Mouse (Mus musculus) E14TG2a.4 (cell line): ENCODE measurements at regions not wholly inside any gene's neighbourhood (a gene's known extent, or its start where the extent isn't known, plus 50 kb on each side); places are given as distances from the start of the nearest gene placed in this dataset.

Source experiments
- H3K27me3 ChIP-seq: 2 replicates; pipeline ENCODE4 v1.6.1; 2014; ENCODE audit warnings: low read length, control low read depth; ENCODE audit not compliant: insufficient read depth
- H3K36me3 ChIP-seq: 2 replicates; pipeline ENCODE4 v1.6.1; 2014; ENCODE audit warnings: low read length, control low read depth; ENCODE audit not compliant: insufficient read depth
- H3K4me1 ChIP-seq: replicated peaks from 2 replicates; pipeline ENCODE4 v1.6.1; 2014; ENCODE audit warnings: low read depth, low read length, control low read depth
- H3K4me3 ChIP-seq: replicated peaks from 2 replicates; pipeline ENCODE4 v1.5.1; 2014; ENCODE audit warnings: mild to moderate bottlenecking, low read length
- H3K9me3 ChIP-seq: 2 replicates; pipeline ENCODE4 v1.6.1; 2014; ENCODE audit warnings: low read length, control low read depth
- CTCF ChIP-seq: conservative IDR thresholded peaks from 2 replicates; pipeline ENCODE4 v1.5.1; 2014; ENCODE audit warnings: low read length
- NANOG ChIP-seq: IDR thresholded peaks from 2 replicates; pipeline ENCODE4 v1.6.1; 2014; ENCODE audit warnings: borderline replicate concordance, low read length, mixed read lengths
- POU5F1 ChIP-seq: IDR thresholded peaks from 2 replicates; pipeline ENCODE4 v1.6.1; 2014; ENCODE audit warnings: low read length, borderline replicate concordance

- TF ChIP-seq NANOG (no peak), CTCF (peak; percentile 40), POU5F1 (no peak)
- Histone ChIP-seq H3K9me3 (no peaks in the 10 kb centered on the region), H3K4me1 (no peaks in the 10 kb centered on the region)
Observed at GRCm38 (mm10) chr15:27315964-27316745, 150.3 kb upstream of the Ank start.

GRCm38 (mm10) chr15:27316746-27317129 is 149.7 kb upstream of the Ank start:
- H3K4me1 ChIP-seq, result no peaks in the 10 kb centered on the region
- H3K9me3 ChIP-seq, result no peaks in the 10 kb centered on the region
- TF ChIP-seq NANOG, result no peak
- no peaks in the 10 kb centered on the region for H3K27me3 ChIP-seq
- no peak overlapping the region for H3K4me3 ChIP-seq
- no peaks in the 10 kb centered on the region for H3K36me3 ChIP-seq

More at GRCm38 (mm10) chr15:27315964-27316745, 150.3 kb upstream of the Ank start:
- no peaks in the 10 kb centered on the region for H3K36me3 ChIP-seq
- H3K27me3 ChIP-seq, result no peaks in the 10 kb centered on the region
- no peak overlapping the region for H3K4me3 ChIP-seq

- TF ChIP-seq CTCF, result no peak
- TF ChIP-seq POU5F1, result no peak
- no peak for TF ChIP-seq NANOG
- H3K4me1 ChIP-seq, result no peaks in the 10 kb centered on the region; the same call in 1 of the 2 replicates
- H3K9me3 ChIP-seq, result no peaks in the 10 kb centered on the region
- no peaks in the 10 kb centered on the region for H3K36me3 ChIP-seq
- H3K4me3 ChIP-seq, result no peak overlapping the region
- peaks cover 7% of the 10 kb centered on the region; the same call in 1 of the 2 replicates for H3K27me3 ChIP-seq
Observed at GRCm38 (mm10) chr15:27321915-27322665, 144.4 kb upstream of the Ank start.

- TF ChIP-seq NANOG, result no peak
- TF ChIP-seq CTCF, result peak; percentile 83
- TF ChIP-seq POU5F1, result no peak
- Histone ChIP-seq H3K4me1 (no peaks in the 10 kb centered on the region; the same call in 1 of the 2 replicates), H3K36me3 (no peaks in the 10 kb centered on the region), H3K9me3 (no peaks in the 10 kb centered on the region), H3K4me3 (no peak overlapping the region), H3K27me3 (peaks cover 7% of the 10 kb centered on the region; the same call in 1 of the 2 replicates)
Observed at GRCm38 (mm10) chr15:27325847-27326548, 140.5 kb upstream of the Ank start.

- Histone ChIP-seq H3K4me3 (no peak overlapping the region), H3K4me1 (no peaks in the 10 kb centered on the region; the same call in 1 of the 2 replicates)
Observed at GRCm38 (mm10) chr15:27326549-27326876, 140.0 kb upstream of the Ank start.

GRCm38 (mm10) chr15:27327744-27328143 is 138.7 kb upstream of the Ank start:
- Histone ChIP-seq H3K4me3 (no peak overlapping the region), H3K36me3 (no peaks in the 10 kb centered on the region), H3K4me1 (no peaks in the 10 kb centered on the region; the same call in 1 of the 2 replicates), H3K27me3 (peaks cover 7% of the 10 kb centered on the region; the same call in 1 of the 2 replicates), H3K9me3 (no peaks in the 10 kb centered on the region)
- TF ChIP-seq NANOG (no peak), CTCF (no peak), POU5F1 (no peak)

More at GRCm38 (mm10) chr15:27326549-27326876, 140.0 kb upstream of the Ank start:
- no peak for TF ChIP-seq CTCF
- TF ChIP-seq NANOG, result no peak
- TF ChIP-seq POU5F1, result no peak
- peaks cover 7% of the 10 kb centered on the region; the same call in 1 of the 2 replicates for H3K27me3 ChIP-seq
- H3K9me3 ChIP-seq, result no peaks in the 10 kb centered on the region
- no peaks in the 10 kb centered on the region for H3K36me3 ChIP-seq

- H3K36me3 ChIP-seq, result no peaks in the 10 kb centered on the region
- no peaks in the 10 kb centered on the region; the same call in 1 of the 2 replicates for H3K4me1 ChIP-seq
- TF ChIP-seq POU5F1 (no peak), NANOG (no peak)
- H3K4me3 ChIP-seq, result no peak overlapping the region
- H3K27me3 ChIP-seq, result peaks cover 7% of the 10 kb centered on the region; the same call in 1 of the 2 replicates
- H3K9me3 ChIP-seq, result no peaks in the 10 kb centered on the region
Observed at GRCm38 (mm10) chr15:27328441-27328840, 138.0 kb upstream of the Ank start.

GRCm38 (mm10) chr15:27340070-27340469 is 126.4 kb upstream of the Ank start:
- no peaks in the 10 kb centered on the region for H3K4me1 ChIP-seq
- no peaks in the 10 kb centered on the region for H3K36me3 ChIP-seq
- TF ChIP-seq CTCF (no peak), POU5F1 (no peak), NANOG (no peak)
- H3K4me3 ChIP-seq, result no peak overlapping the region
- no peaks in the 10 kb centered on the region for H3K9me3 ChIP-seq
- H3K27me3 ChIP-seq, result no peaks in the 10 kb centered on the region
